Mouse (Mus musculus) retina, postnatal 7 days (tissue): ENCODE data around the gene Grm1.
"Not testable (repeated sequence)": the region's sequence is repeated elsewhere in the genome, so short reads cannot be mapped to it uniquely, and the experiment has no call there.

ENCODE experiments used
- DNase-seq: peaks from one replicate; pipeline ENCODE4 v3.0.0-alpha.2; 2012; ENCODE audit warnings: low read depth, low spot score

The Grm1 gene

DNA sequence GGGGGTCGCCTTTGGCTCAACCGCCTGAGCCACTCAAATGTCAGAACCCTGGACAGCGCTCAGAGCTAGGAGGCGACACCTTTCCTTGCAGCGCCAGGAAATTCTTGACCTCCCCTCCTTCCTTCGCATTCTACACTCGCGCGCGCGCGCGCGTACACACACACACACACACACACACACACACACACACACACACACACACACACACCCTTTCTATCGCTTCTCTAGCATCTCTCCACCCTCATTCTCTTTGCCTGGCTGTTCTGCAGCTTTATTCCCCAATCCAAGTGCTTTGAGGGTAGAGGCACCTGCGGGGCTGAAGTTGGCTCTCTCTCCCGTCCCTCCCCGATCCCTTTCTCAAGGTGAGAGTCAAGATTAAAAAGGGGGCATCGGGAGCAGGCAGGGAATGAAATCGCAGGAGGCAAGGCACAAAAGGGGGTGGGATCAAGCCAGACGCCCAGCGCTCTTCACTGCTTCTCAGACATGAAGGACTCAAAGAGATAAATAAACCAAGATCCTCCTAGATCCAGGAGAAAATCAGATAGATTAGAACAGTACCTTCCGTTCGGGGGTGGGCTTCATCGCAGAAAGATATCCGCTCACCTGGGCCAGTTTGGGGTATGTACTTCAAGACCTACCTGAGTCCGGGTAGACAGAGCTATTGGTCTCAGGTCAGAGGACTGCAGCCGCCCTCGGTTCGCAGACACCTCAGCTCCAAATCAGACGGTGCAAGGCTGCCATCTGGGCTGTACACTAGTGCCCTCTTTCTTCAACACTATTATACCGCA is at the start of gene Grm1:
Grm1 (minus strand) TSS at position 746 of the 788 bp plus-strand sequence.
- no peak for DNase-seq

DNA sequence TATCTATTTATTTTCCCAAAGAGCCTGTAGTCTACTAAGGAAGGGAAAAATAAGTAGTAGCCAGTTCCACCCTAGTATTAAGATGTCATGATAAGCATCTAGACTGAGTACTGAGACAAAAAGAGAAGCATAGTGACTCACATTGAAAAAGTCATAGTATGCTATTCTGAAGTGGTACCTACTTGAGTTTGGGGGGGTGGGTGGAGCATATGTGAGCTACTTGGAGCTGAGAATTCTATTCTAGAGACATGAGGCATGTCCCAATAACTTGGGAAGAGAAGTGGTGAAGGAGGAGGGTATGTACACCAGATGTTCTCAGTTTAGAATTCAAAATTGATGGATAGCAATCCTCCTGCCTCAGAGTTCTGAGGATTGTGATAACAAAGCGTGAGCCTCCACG is 39.6 kb upstream of the Grm1 start:
- no peak for DNase-seq

DNA sequence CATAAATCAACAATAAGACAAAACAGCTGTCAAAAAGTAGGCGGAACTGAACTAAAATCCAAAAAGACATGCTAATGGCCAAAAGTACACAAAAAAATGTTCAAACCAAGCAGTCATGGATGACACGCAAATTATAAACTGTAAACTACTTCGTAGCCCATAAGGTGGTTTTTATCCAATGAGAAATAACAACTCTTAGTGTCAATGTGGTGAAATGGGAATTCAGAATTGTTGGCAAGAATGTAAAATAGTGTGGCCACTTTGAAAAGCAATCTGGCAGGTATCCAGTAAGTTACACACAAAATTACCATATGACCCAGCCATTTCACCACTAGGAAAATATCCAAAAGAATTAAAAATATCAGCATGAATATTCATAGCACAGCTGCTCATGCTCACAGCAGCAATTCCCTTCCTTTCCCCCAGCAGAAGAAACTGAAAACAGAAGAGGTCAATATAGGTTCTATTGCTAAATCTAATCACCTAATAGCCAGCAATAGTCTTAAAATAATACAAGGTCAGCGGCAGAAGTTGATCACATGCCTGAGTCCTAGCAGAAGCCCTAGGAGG is 16.4 kb upstream of the Grm1 start:
- no peak for DNase-seq

DNA sequence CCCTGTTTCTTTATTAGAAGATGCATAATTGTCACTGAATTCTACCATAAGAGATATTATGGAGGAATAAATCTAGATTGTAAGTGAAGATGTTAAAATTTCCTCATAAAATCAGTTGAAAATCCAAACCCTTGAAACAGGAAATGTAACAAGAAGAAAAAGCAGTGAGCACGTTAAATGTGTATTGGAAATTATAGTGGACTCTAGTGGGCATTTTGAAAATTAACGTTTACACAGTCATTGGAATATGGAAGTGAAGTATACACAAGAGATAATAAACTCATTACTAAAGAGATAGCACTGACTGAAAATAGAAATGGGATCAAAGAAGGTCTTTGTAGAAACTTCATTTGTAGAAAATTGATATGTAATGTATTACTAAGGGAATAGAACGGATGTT is 4.2 kb upstream of the Grm1 start:
- DNase-seq, result no peak

DNA sequence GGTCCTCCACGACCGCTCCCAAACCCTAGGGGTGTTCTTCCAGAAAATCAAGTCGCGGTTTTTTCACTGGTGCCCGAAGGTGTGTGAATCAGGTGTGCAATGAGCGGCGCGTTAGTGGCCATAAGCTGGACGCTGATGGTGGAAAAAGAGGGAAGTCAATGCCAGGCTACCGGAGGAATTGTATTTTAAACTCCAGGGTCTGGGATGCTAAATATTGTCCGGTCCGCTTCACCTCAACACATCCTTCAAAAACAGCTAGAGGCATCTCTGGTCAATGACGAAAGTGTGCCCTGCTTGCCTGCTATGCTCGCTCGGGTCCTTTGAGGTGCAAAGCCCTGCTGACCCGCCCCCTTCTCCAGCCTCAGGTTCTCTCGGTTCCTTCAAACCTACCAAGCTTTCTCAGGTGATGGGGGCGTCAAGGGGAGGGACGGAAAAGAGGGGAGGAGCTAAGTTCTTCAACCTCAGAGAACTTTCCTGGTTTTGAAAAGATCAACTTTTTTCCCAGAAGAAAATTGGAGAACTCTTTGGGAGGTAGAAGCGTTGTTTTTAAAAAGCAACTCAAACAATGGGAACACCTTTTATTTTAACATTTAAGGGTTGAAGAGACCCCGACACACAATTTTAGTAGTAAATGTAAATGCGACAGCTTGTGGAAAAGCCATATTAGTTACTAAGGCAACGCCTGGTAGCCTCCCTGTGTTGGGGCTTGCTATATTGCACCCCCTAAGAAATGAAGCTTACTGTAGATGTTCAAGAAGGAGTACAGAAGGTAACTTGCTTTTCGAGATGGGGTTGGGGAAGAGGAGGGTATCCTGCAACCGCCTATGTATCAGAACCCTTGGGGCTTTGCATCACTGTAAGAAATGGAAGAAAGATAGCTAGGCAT is 1.2 kb downstream of the Grm1 start:
- DNase-seq, result no peak

DNA sequence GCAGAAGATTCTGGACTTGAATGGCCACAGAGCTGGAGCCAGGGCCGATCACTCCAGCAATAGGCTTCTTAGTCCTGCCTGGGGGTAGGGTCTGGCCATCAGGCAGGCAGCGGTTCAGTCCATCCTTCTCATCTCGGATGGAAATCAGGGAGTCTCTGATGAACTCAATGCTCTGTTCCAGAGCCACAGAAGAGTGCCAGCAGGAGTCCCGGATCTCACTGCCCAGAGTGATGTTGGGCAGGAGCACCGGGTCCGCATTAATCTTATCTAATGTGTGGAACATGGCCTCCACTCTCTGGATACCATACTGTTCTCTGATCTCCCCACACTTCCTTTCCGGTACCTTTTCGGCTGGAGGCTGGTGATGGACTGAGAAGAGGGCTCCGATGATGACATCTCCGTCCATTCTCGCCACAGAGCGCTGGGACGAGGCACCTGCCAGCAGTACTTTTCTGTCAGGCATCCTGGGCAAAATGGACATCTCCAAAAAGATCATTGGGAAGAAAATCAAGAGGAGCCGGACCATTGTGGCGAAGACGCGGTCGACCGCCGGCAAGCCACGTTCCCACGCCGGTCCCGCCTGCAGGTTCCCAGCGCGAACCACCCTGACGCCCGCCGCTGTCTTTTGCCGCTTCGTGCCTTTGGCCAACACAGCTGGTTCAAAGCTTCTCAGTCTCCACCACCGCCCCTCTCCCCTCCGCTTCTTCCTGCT is 2.0 kb downstream of the Grm1 start:
- no peak for DNase-seq

DNA sequence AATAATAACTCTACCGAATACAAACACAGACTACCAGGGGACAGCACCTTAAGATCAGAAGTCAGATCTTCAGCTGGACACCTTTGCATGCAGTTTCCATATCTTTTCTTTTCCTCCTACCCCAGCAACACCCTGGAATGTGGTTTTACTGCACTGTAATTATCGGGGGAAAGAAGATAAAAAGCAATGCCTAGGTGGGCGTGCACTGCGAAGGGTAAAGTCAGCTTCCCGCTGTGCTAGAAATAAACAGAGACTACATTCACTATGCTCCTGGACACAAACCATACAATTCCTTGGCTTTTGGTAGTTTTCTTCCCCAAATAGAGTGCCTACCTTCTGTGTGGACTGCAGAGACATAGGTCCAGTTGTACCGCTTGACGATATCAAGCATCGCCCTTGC is 2.6 kb downstream of the Grm1 start:
- no peak for DNase-seq

DNA sequence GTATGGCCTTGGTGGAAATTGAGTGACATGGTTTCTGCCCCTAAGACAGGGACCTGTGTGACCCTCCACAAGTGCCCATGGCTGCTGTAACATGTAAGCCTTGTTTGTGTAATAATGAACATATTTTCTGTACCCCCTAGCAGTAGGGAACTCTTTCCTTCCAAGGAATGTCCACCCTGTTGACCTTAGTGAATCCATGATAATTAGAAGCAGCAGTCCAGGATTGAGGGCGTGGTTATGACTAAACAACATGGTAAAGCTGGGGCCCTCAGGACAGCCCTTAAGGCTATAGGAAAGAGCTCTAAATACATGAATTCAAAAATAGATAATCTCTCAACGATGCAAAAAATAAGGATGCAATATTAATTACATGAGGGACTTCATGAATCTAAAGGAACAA is 17.0 kb downstream of the Grm1 start:
- no peak for DNase-seq

DNA sequence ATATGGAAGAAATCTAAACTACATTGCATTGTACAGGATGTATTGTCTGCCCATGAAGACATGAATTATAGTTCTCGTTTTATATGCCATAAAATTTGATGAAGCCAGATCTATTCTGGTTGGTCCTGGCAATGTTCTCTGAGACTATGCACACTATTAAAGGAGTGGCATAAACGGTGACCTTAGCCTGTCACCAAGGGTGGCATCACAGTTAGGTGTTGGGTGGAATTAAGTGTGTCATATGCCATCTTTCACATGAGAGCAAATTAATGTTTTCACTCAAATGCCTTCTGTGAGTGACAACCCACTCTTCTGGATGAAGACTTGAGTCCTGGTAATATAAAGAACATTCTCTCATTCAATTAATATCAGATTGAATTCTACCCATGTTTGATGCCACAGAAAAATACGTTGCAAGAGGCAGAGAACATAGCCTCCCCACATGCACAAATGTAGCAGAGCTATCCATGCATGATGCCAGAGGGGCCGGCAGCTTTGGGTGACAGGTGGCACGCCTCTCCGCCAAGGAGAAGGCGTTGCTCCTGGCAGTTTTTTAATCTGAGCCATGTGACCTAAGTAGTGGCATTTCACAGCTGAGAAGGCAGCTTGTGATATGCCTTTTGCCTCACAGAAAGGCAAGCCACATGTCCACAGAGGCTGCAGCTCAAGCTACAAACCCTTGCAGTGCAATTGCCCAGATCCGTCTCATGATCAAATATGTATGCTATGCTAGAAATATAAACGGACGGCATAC is 20.7 kb downstream of the Grm1 start:
- no peak for DNase-seq

DNA sequence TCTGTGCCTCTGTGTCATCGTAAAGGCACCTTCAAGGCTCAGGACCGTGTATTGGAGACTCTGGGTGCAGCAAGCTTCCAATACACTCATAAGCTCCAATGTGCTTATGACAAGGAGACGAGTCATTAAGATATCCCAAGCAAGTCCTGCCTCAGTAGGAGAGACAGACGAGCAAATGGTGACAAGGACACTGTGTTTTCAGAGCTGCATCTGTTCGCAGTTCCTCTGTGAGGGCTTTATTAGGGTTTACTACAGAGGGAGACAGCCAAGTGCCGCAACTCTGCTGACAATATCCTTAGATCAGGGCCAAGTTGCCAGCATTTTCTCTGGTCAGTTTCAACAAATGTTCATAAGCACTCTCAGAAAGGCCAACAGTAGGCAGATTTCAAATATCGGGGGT is 32.8 kb downstream of the Grm1 start:
- no peak for DNase-seq

DNA sequence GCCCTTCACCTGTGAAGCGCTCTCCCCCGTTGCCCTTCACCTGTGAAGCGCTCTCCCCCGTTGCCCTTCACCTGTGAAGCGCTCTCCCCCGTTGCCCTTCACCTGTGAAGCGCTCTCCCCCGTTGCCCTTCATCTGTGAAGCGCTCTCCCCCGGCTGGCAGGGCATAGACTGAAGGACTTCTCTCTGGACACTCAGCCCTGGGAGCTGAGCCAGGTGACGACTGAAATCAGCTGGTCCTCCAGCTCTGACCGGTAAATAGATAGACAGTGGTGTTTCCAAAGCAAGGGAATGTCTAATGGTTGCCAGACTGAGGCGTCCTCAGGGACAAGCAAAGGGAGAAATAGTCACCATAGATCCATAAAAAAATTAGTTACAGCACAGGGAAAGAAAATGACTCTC is 36.7 kb downstream of the Grm1 start:
- DNase-seq, result not testable (repeated sequence)

DNA sequence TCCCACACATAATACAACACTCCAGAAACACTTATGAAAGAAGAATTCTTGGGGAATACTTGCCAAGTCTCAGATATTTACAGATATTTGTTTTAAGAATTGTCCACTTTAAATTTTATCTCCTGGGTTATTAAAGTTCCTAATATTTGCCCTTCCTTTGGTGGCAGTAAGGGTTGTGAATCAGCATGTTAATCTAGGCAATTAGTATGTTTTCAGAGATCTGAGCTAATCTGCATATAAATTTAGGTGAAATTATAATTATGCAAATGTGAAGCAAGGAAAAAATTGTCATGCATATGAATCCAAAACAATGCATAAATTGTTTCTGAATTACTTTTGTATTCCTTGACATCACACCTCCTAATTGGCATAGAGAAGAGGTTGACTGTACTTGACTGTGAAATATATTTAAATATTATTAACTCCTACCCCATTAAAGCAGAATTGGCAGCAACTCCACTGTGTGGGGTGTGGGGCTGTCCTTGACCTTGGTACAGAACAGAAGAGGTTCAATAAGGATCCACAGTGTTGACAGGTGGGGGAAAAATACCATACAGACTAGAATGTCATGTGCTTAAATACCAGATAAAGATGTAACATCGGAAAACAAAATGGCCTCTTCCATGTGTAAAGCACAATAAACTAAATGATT is 37.6 kb downstream of the Grm1 start:
- DNase-seq, result no peak

DNA sequence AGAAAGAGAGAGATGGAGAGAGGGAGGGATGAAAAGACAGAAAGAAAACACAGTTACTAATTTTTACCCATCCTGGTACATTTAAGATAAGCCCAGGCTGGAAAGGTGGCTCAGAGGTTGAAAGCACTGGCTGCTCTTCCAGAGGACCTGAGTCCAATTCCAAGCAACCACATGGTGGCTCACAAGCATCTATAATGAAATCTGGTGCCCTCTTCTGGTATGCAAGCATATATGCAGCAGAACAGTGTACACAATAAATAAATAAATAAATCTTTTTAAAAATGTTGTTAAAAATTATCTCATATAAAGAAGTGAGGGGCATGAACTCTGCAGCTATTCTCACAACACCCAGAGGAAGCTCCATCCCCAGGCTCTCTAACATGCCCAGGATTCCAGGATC is 42.8 kb downstream of the Grm1 start:
- DNase-seq, result no peak

DNA sequence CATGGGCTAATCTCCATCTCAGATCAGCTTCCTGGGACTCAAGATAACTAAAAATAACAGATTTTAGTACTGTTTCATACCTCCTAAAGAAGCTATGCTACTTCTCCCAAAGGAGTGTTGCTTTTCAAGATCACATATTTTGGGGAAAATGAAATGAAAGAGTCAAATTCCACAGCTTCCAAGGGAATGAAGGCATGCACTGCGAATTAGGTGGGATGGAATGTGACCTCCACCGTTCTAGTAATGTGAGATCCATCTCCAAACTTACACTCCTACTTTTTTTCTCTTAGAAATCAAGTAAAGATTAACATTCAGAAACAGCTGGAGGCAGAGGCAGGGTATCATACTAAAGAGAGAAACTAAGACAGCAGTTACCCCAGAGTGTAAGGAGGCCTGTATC is 49.9 kb downstream of the Grm1 start:
- DNase-seq, result no peak

DNA sequence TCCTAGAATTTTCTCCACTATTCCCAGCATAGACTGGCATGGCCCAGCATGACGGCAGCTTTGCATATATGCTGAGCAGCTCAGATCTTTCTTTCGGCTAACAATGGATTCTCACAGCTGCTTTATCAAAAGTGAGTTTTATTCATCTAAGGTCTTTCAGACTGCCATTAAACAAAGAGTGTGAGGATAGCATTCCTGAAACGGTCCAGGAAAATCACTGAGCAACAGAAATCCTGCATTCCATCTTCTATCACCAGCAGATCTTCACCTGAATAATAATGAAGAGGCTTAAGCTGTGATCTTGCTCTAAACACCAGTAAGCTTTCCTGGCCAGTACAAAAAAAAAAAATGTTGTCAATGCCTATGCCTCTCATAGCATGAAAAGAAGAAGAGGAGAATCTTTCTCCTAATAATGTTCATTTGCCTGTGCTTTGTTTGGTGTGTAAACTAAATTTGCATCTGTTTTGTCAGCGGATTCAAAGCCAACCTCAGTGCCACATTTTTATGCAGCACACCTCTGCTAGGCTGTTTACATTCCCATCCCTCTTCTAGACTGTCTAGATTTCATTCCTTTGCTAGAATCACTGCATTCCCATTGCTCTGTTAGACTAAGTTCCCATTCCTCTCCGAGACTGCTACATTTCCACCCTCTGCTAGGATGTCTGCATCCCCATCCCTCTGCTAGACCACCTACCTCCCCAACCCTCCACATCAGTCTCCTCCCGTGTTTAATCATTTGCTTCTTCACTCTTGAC is 56.2 kb downstream of the Grm1 start:
- no peak for DNase-seq

DNA sequence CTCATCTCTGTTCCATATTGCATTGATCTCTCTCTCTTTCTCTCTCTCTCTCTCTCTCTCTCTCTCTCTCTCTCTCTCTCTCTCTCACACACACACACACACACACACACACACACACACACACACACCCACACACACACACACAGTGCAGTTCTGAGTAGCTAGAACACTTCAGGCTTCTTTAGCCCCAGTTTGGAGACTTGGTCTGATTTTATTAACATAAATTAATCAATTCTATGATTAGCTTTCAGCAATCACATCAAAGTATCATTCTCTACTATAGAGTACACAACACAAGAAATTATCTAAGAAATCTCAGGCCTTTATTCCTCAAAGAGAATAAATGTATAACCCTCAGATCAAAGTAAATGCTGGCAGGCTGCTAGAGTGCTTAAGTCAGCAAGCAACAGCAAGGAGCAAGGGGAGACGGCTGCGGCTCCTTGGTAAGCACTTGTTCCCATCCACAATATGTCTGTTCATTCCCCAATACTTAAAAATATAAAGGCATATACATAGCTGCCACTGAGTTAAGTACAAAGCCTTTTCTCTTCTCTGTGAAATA is 63.1 kb downstream of the Grm1 start:
- no peak for DNase-seq

DNA sequence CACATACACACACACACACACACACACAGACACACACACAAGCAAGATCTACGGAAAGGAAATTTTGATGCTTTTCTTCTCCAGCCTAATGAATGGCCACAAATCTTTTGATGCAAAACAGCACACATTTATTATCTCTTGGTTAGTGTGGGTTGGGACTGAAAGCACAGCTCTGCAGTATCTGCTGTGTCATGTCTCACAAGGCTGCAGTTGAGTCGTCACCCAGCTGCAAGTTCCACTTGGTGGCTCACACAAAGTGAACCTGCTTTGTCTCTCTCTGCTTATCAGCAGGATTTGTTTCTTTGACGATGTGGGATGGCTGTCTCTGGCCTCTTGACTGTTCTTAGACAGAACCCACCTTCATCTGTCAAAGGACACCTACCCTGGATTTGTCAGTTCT is 68.5 kb downstream of the Grm1 start:
- DNase-seq, result no peak

DNA sequence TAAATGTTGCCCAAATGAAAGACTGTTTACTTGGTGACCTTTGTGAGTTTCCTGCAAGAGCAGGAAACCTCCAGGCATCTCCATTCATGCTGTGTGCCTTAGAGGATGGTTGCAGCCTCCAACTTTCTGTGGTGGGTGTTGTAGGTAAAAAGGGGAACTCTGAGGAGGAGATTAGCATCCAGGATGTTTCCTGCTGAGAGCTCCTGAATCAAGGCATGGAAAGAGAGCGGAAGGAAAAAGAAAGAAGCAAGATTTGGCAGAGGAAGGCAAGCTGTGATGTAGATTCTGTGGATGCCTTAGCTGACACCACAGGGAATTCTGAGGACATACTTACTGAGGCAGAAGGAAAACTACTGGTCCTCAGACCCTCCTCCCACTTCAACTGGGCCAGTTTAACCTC is 85.4 kb downstream of the Grm1 start:
- no peak for DNase-seq

DNA sequence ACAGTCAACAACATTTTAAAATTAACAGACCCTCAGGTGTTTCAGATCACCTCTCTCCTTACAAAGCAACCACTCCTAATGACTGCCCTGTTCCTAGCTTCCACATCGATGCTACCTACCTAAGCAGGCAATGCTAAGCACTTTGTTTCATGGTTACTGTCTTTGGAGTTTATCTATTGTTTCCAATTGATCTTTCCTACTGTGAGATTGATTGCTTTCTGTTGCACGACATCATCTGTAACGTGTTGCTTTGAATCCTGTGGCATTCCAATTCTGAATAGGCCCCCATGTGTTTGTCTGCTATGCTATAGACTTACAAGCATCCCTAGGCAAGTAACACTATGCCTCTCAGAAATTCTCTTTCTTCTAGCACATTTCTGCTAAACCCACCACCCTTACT is 90.4 kb downstream of the Grm1 start:
- DNase-seq, result no peak

DNA sequence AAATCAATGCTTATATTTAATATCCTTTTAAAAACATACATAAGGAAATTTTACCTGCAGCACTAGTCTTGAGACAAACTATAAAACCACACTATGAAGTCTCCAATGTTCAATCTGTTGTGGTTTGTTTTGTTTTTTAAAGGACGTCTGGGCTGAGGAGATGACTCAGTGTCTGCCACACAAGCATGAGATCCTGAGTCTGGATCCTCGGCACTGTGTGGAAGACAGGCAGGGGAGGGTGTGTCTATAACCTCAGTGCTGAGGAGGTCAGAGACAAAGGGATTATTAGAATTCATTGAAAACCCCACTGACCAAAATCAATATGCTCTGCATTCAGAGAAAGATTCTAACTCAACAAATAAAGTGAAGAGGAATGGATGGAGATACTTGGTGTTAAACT is 110.8 kb downstream of the Grm1 start:
- DNase-seq, result no peak
